Mouse (Mus musculus) hindbrain, embryonic 12.5 days (tissue): ENCODE data around the gene Dchs2. TPM values are rescaled to one million over a fixed set of nuclear protein-coding genes. Genes with fewer than 3 reads are reported as not detected.

Source experiments
- ATAC-seq: fragments of 200-750 bp; cut with Nextera tagmentation; 2 replicates; pipeline ENCODE4 v1.8.0; 2017; ENCODE audit warnings: moderate TSS enrichment; ENCODE audit not compliant: low FRiP score
- H3K27ac ChIP-seq: fragments of 300-500 bp; sonication (generic); 2 replicates; pipeline ENCODE4 v1.5.1; 2016; ENCODE audit warnings: mild to moderate bottlenecking
- H3K27me3 ChIP-seq: fragments of 300-500 bp; sonication (generic); 2 replicates; pipeline ENCODE4 v1.6.1; 2016; ENCODE audit warnings: mild to moderate bottlenecking
- H3K36me3 ChIP-seq: fragments of 300-500 bp; sonication (generic); 2 replicates; pipeline ENCODE4 v1.6.1; 2016; ENCODE audit warnings: mild to moderate bottlenecking
- H3K4me1 ChIP-seq: fragments of 300-500 bp; sonication (generic); 2 replicates; pipeline ENCODE4 v1.6.1; 2016
- H3K4me2 ChIP-seq: fragments of 300-500 bp; sonication (generic); replicated peaks from 2 replicates; pipeline ENCODE4 v1.6.1; 2016; ENCODE audit warnings: mild to moderate bottlenecking
- H3K4me3 ChIP-seq: fragments of 300-500 bp; sonication (generic); 2 replicates; pipeline ENCODE4 v1.5.1; 2016; ENCODE audit warnings: mild to moderate bottlenecking
- H3K9ac ChIP-seq: fragments of 300-500 bp; sonication (generic); 2 replicates; pipeline ENCODE4 v1.6.1; 2016; ENCODE audit warnings: mild to moderate bottlenecking, moderate library complexity
- H3K9me3 ChIP-seq: fragments of 300-500 bp; sonication (generic); replicated peaks from 2 replicates; pipeline ENCODE4 v1.6.1; 2016; ENCODE audit warnings: mild to moderate bottlenecking
- WGBS: fragments of 180-500 bp; shearing (Covaris S2); methylation state at CpG from one replicate; pipeline ENCODE4 v1.1.7; 2016; 5-methylcytosine and 5-hydroxymethylcytosine counted together
- polyA plus RNA-seq: library from polyadenylated mRNA; unstranded; fragments of >200 nt; fragmentation: Nextera tagmentation; extraction: Ambion mirVana; gene quantifications from 2 replicates; pipeline ENCODE4 v1.2.1, GENCODE M21; 2016

Gene Dchs2
- polyA plus RNA-seq, 1 experiment from 2014 or later, result 1.3 TPM

- no peak overlapping the region for H3K27ac ChIP-seq
- 91% methylated on average over 4 of the region's 4 CpGs for WGBS
- no peak overlapping the region for H3K4me2 ChIP-seq
- H3K4me1 ChIP-seq, result no peaks in the 10 kb centered on the region
- no peaks in the 10 kb centered on the region for H3K36me3 ChIP-seq
- H3K9me3 ChIP-seq, result no peaks in the 10 kb centered on the region
- H3K9ac ChIP-seq, result no peak overlapping the region
- no peaks in the 10 kb centered on the region for H3K27me3 ChIP-seq
- no peak for ATAC-seq
- no peak overlapping the region for H3K4me3 ChIP-seq
Observed at GRCm38 (mm10) chr3:83218059-83218458, 90.3 kb downstream of the Dchs2 start.

DNA sequence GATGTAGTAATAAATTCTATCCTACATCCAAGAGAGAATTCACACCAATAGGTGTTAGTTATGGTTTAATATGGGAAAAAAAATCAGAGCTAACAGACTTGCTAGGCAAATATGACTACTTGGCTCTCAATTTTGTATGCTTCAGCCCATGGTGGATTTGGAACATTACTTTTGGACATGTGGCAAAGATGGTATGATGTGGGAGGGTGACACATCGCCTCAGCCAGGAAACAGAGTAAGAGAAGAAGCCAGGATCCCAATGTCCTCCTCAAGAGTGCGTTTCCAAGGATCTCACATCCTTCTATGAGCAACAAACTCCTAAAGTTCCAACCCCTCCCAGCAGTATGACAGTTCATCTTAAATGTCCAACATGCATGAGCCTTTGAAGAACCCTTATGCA is 92.4 kb downstream of the Dchs2 start:
- no peaks in the 10 kb centered on the region for H3K9me3 ChIP-seq
- no peaks in the 10 kb centered on the region for H3K4me1 ChIP-seq
- H3K27me3 ChIP-seq, result no peaks in the 10 kb centered on the region
- ATAC-seq, result no peak
- no peaks in the 10 kb centered on the region for H3K36me3 ChIP-seq
- WGBS, result 87% methylated on average over 2 of the region's 2 CpGs
- no peak overlapping the region for H3K4me2 ChIP-seq
- H3K9ac ChIP-seq, result no peak overlapping the region
- no peak overlapping the region for H3K27ac ChIP-seq
- no peak overlapping the region for H3K4me3 ChIP-seq

- no peaks in the 10 kb centered on the region for H3K36me3 ChIP-seq
- H3K9me3 ChIP-seq, result no peaks in the 10 kb centered on the region
- ATAC-seq, result no peak
- no peaks in the 10 kb centered on the region for H3K27me3 ChIP-seq
- no peaks in the 10 kb centered on the region for H3K4me1 ChIP-seq
- H3K9ac ChIP-seq, result no peak overlapping the region
- WGBS, result 59% methylated on average over 5 of the region's 5 CpGs
- H3K4me2 ChIP-seq, result no peak overlapping the region
- H3K4me3 ChIP-seq, result no peak overlapping the region
- no peak overlapping the region for H3K27ac ChIP-seq
Observed at GRCm38 (mm10) chr3:83222125-83222524, 94.4 kb downstream of the Dchs2 start.

GRCm38 (mm10) chr3:83228383-83228782 is 100.6 kb downstream of the Dchs2 start:
- H3K9me3 ChIP-seq, result no peaks in the 10 kb centered on the region
- ATAC-seq, result no peak
- no peak overlapping the region for H3K4me2 ChIP-seq
- no peak overlapping the region for H3K4me3 ChIP-seq
- H3K27ac ChIP-seq, result no peak overlapping the region
- 80% methylated on average over 9 of the region's 9 CpGs for WGBS
- no peaks in the 10 kb centered on the region for H3K36me3 ChIP-seq
- no peaks in the 10 kb centered on the region for H3K27me3 ChIP-seq
- no peaks in the 10 kb centered on the region for H3K4me1 ChIP-seq
- no peak overlapping the region for H3K9ac ChIP-seq

- Histone ChIP-seq H3K27me3 (no peaks in the 10 kb centered on the region), H3K4me3 (no peak overlapping the region), H3K27ac (no peak overlapping the region), H3K9me3 (no peaks in the 10 kb centered on the region), H3K4me2 (no peak overlapping the region), H3K36me3 (no peaks in the 10 kb centered on the region), H3K9ac (no peak overlapping the region), H3K4me1 (no peaks in the 10 kb centered on the region)
- no peak for ATAC-seq
- 92% methylated on average over 2 of the region's 2 CpGs for WGBS
Observed at GRCm38 (mm10) chr3:83230326-83230725, 102.6 kb downstream of the Dchs2 start.

GRCm38 (mm10) chr3:83234457-83234856 is 106.7 kb downstream of the Dchs2 start:
- Histone ChIP-seq H3K9me3 (no peaks in the 10 kb centered on the region), H3K4me3 (no peak overlapping the region), H3K36me3 (no peaks in the 10 kb centered on the region), H3K27ac (no peak overlapping the region), H3K27me3 (no peaks in the 10 kb centered on the region), H3K4me1 (no peaks in the 10 kb centered on the region), H3K4me2 (no peak overlapping the region), H3K9ac (no peak overlapping the region)
- 73% methylated on average over 4 of the region's 4 CpGs for WGBS
- no peak for ATAC-seq

DNA sequence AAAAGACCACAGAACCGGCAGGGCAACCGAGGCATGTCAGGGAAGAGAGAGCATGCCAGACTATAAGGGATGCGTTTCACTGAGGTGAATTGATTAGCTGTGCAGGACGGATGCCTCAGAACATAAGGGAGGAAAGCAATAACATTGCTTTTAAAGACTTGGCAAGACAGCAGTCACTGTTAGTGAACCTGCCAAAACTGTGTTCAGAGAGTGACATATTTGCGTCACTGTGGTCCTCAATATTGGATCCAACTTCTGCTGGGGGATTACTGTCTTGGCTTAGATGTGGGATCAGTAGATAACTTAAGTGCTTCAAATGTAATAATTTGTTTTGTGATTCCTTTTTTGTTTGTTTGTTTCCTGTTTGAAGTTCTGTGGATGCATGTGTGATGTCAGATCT is 107.3 kb downstream of the Dchs2 start:
- Histone ChIP-seq H3K9ac (no peak overlapping the region), H3K27me3 (no peaks in the 10 kb centered on the region), H3K4me1 (no peaks in the 10 kb centered on the region), H3K4me2 (no peak overlapping the region), H3K4me3 (no peak overlapping the region), H3K36me3 (no peaks in the 10 kb centered on the region), H3K9me3 (no peaks in the 10 kb centered on the region), H3K27ac (no peak overlapping the region)
- ATAC-seq, result no peak
- 87% methylated on average over 5 of the region's 5 CpGs for WGBS

DNA sequence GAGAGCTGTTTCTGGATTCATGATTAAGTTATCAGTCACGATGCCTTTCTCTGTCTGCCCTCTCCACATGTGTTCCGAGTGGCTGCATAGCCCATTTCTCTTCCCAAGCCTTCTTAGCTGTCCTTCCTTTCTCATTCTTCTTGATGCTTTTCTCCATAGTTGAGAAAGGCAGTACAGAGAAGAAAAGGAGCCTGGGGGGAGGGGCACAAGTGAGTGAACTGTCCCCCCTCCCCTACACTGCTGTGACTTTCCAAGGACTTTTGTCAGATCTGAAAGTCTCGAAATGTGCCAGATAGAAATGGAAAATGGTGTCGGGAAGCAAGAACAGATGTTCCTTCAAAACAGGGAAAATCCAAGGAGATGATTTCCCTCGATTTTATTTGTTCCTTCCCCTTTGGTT is 118.8 kb downstream of the Dchs2 start:
- Histone ChIP-seq H3K4me1 (no peaks in the 10 kb centered on the region), H3K36me3 (no peaks in the 10 kb centered on the region), H3K4me2 (no peak overlapping the region), H3K27me3 (no peaks in the 10 kb centered on the region), H3K27ac (no peak overlapping the region), H3K9me3 (no peaks in the 10 kb centered on the region), H3K4me3 (no peak overlapping the region), H3K9ac (no peak overlapping the region)
- no peak for ATAC-seq
- 61% methylated on average over 5 of the region's 5 CpGs for WGBS

DNA sequence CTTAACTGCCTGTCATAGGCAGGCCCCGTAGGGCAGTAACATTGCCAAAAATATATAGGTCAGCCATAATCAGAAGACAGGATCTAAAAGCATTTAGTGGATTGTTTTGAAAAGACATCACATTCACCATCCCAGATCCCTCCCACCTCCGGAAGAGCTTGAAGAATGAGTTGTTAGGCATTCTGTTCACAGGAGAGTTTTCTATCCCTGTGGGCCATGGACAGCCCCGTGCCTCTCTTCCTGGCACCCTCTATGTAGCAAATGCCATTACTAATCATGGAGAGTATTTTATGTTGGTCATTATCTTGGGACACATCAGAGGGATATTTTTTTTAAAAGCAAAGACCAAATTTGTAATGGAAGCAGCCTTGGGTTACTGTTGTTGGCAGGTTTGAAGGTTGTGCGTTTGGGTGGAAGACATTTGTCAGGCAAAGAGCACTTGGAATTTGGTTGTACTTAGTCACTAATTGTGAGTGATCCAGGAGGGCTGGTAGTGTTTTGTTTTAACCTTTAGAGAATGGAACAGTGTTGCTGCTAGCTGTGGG is 122.3 kb downstream of the Dchs2 start:
- Histone ChIP-seq H3K27ac (no peak overlapping the region), H3K9me3 (no peaks in the 10 kb centered on the region), H3K4me2 (no peak overlapping the region), H3K27me3 (no peaks in the 10 kb centered on the region), H3K9ac (no peak overlapping the region), H3K4me1 (no peaks in the 10 kb centered on the region), H3K4me3 (no peak overlapping the region), H3K36me3 (no peaks in the 10 kb centered on the region)
- WGBS, result 86% methylated on average over 4 of the region's 4 CpGs
- no peak for ATAC-seq

- Histone ChIP-seq H3K4me1 (no peaks in the 10 kb centered on the region), H3K27me3 (no peaks in the 10 kb centered on the region), H3K4me3 (no peak overlapping the region), H3K9ac (no peak overlapping the region), H3K27ac (no peak overlapping the region), H3K36me3 (no peaks in the 10 kb centered on the region), H3K9me3 (no peaks in the 10 kb centered on the region), H3K4me2 (no peak overlapping the region)
- ATAC-seq, result no peak
- WGBS, result 76% methylated on average over 7 of the region's 7 CpGs
Observed at GRCm38 (mm10) chr3:83251899-83252298, 124.2 kb downstream of the Dchs2 start.

DNA sequence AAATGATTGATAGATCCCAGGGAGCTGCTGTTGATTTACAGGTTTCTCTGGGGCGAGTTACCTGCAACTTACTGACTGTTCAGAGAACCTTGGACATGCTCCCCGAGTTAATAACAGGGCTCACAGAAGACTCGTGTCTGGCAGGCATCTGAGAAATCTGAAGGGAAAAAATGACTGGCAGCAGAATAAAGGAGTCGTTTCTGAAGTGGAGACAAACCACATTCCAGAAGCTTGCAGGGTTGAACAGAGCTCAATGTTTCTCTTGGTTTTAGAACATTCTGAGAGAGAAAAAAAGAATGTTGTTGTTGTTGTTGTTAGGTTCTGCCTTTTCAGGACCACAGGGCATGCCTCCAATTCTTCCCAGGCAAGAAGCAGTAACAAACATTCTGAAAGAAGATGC is 131.7 kb downstream of the Dchs2 start:
- ATAC-seq, result no peak
- Histone ChIP-seq H3K4me3 (no peak overlapping the region), H3K27ac (no peak overlapping the region), H3K27me3 (no peaks in the 10 kb centered on the region), H3K4me2 (no peak overlapping the region), H3K9ac (no peak overlapping the region), H3K4me1 (no peaks in the 10 kb centered on the region), H3K36me3 (no peaks in the 10 kb centered on the region), H3K9me3 (no peaks in the 10 kb centered on the region)
- 73% methylated on average over 4 of the region's 4 CpGs for WGBS

DNA sequence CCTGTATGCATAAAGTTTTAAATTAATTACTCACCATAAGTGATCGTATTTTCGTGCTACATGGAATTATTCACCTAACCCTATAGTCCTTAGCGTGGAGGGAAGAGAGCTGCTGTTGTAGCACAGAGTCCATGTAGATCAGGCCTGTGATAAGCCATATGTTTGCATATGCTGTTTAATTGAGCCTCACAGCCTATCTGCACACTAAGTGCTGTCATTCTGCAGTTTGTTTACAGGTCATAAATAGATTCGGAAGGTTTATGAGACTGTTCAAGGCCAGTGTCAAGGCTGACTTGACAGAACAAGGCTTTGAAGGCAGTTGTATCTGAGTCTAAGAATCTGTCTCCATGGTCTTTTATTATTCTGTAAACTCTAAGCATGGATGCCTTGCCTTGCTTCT is 138.3 kb downstream of the Dchs2 start:
- WGBS, result 90% methylated on average over 4 of the region's 4 CpGs
- Histone ChIP-seq H3K36me3 (no peaks in the 10 kb centered on the region), H3K9ac (no peak overlapping the region), H3K9me3 (no peaks in the 10 kb centered on the region), H3K27me3 (no peaks in the 10 kb centered on the region), H3K27ac (no peak overlapping the region), H3K4me2 (no peak overlapping the region), H3K4me3 (no peak overlapping the region), H3K4me1 (no peaks in the 10 kb centered on the region)
- no peak for ATAC-seq

DNA sequence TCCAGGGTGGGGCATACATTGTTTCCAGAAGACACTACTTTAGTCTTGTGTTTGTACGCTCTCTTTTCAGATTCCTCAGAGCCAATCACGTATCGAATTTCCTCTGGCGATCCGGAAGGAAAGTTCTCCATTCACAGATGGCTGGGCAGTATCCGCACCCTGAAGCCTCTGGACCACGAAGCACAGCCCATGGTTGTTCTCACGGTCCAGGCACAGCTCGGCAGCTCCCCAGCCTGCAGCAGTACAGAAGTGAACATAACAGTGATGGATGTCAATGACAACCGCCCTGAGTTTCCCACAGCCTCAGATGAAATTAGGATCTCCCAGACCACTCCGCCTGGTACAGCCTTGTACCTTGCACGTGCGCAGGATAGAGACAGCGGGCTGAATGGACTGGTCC is 142.5 kb downstream of the Dchs2 start:
- H3K27me3 ChIP-seq, result no peaks in the 10 kb centered on the region
- no peak overlapping the region for H3K27ac ChIP-seq
- no peaks in the 10 kb centered on the region for H3K4me1 ChIP-seq
- H3K9me3 ChIP-seq, result no peaks in the 10 kb centered on the region
- no peaks in the 10 kb centered on the region for H3K36me3 ChIP-seq
- no peak overlapping the region for H3K4me3 ChIP-seq
- 89% methylated on average over 14 of the region's 14 CpGs for WGBS
- H3K9ac ChIP-seq, result no peak overlapping the region
- ATAC-seq, result no peak
- H3K4me2 ChIP-seq, result no peak overlapping the region
